Mouse (Mus musculus) lung, postnatal 0 days (tissue): Measurements from ENCODE around the gene Macf1.

Experiments
- CTCF ChIP-seq: IDR thresholded peaks from 2 replicates; pipeline ENCODE4 v1.5.1; 2016; ENCODE audit warnings: antibody characterized with exemption, mild to moderate bottlenecking
- EP300 ChIP-seq: IDR thresholded peaks from 2 replicates; pipeline ENCODE4 v1.6.1; 2016; ENCODE audit warnings: antibody characterized with exemption, mild to moderate bottlenecking, control low read depth

DNA sequence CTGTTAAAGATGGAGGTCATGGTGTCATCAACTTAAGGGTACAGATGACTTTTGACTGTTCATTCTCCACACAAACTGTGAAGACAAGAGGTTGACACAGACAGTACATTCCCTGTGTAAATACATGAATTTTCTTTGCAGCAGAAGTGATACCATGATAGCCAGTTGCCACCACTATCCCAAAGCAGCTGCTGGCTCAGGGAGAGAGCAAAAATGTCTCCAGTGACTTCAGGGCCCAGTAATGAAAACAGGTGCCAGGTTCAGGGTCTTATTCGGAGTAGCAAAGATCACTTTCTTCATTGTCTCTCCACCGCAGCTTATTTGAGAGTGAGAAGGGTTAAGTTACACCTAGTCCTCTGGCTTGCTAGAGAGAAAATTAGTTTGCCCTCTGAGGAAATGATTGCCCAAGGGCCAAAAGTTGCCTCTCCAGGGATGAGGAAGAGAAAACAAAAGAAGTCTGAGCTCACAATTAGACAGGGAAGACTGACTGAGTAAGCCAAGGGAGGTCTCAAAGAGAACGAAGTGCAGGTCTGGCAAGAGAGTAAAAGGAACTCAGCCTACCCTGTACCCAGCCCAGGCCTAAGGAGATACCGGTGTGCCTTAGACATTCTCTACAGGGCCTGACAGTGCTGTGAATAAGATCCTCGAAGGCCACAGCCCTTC, 66.3 kb downstream of the Macf1 start:
- TF ChIP-seq EP300 (no peak), CTCF (no peak)
